Mouse (Mus musculus) heart, embryonic 15.5 days (tissue): ENCODE measurements at regions not wholly inside any gene's neighbourhood (a gene's known extent, or its start where the extent isn't known, plus 50 kb on each side); places are given as distances from the start of the nearest gene placed in this dataset.

Source experiments
- ATAC-seq: fragments of 200-750 bp; cut with Nextera tagmentation; replicated peaks from 2 replicates; pipeline ENCODE4 v1.8.0; 2017; ENCODE audit warnings: low read depth, moderate TSS enrichment; ENCODE audit not compliant: insufficient number of reproducible peaks, insufficient read depth, low FRiP score
- H3K27ac ChIP-seq: fragments of 300-500 bp; sonication (generic); 2 replicates; pipeline ENCODE4 v1.5.1; 2015; ENCODE audit warnings: mild to moderate bottlenecking, inconsistent platforms
- H3K27me3 ChIP-seq: fragments of 300-500 bp; sonication (generic); 2 replicates; pipeline ENCODE4 v1.6.1; 2015; ENCODE audit warnings: inconsistent platforms
- H3K36me3 ChIP-seq: fragments of 300-500 bp; sonication (generic); 2 replicates; pipeline ENCODE4 v1.6.1; 2015; ENCODE audit warnings: mild to moderate bottlenecking, inconsistent platforms
- H3K4me1 ChIP-seq: fragments of 300-500 bp; sonication (generic); replicated peaks from 2 replicates; pipeline ENCODE4 v1.6.1; 2015; ENCODE audit warnings: inconsistent platforms
- H3K4me2 ChIP-seq: fragments of 300-500 bp; sonication (generic); 2 replicates; pipeline ENCODE4 v1.6.1; 2015; ENCODE audit warnings: inconsistent platforms, mild to moderate bottlenecking, moderate library complexity
- H3K4me3 ChIP-seq: fragments of 300-500 bp; sonication (generic); 2 replicates; pipeline ENCODE4 v1.5.1; 2015; ENCODE audit warnings: mild to moderate bottlenecking, inconsistent platforms
- H3K9ac ChIP-seq: fragments of 300-500 bp; sonication (generic); 2 replicates; pipeline ENCODE4 v1.6.1; 2015; ENCODE audit warnings: mild to moderate bottlenecking, inconsistent platforms
- H3K9me3 ChIP-seq: fragments of 300-500 bp; sonication (generic); replicated peaks from 2 replicates; pipeline ENCODE4 v1.6.1; 2016; ENCODE audit warnings: inconsistent platforms
- WGBS: fragments of 180-500 bp; shearing (Covaris S2); methylation state at CpG from one replicate; pipeline ENCODE4 v1.1.7; 2015; ENCODE audit warnings: mixed read lengths; 5-methylcytosine and 5-hydroxymethylcytosine counted together

DNA sequence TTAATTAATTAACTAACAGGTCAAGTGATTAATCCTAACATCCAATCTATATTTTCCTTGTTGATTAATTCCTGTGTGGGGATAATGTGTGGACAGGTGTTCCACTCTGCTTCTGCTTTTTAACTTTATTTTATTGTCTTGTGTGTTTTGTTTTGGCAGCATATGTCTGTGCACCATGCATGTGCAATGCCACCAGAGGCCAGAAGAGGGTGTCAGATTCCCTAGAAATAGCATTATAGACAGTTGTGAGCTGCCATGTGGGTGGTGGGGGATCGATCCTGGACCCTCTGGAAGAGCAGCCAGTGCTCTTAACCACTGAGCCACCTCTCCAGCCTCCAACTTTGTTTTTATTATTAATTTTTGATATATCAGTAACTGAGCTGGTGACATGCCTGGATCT lies 65.6 kb downstream of the En1 start:
- Histone ChIP-seq H3K4me2 (no peak overlapping the region), H3K9me3 (no peaks in the 10 kb centered on the region), H3K9ac (no peak overlapping the region), H3K4me1 (no peaks in the 10 kb centered on the region), H3K27ac (no peak overlapping the region), H3K27me3 (no peaks in the 10 kb centered on the region), H3K4me3 (no peak overlapping the region), H3K36me3 (no peaks in the 10 kb centered on the region)
- 73% methylated on average over 1 of the region's 1 CpGs for WGBS
- no peak for ATAC-seq

DNA sequence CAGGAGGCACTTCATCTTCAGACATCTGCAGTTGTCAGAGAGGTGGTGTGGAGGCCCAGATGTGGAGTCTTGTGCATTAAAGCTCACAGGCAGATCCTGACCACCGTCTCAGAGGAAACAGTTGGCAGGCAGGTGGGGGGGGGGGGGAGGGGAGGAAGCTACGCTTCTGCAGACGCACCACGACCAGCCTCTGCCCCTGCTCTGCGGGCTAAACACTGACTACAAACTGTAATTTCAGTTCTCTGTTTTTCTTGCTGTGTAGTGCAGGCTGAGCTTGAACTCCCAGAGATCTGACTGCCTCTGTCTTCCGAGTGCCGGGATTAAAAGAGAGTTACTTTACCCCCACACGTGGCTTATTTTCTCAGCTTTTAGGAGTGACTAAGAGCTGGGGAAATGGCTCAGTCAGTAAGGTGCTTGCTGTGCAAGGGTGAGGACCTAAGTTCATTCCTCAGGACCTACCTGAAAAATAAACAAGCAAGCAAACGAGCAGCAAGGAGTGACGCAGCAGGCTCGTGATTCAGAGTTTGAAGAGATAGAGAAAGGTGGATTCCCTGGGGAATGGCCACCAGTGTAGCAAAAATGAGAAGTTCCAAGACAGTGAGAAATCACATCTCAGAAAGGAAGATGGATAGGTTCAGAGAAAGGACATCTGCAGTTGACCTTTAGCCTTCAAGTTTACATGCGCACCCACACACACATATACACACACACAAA lies 81.5 kb downstream of the En1 start:
- Histone ChIP-seq H3K9me3 (no peaks in the 10 kb centered on the region), H3K27ac (no peak overlapping the region), H3K4me1 (no peaks in the 10 kb centered on the region), H3K36me3 (no peaks in the 10 kb centered on the region), H3K27me3 (peaks cover 5% of the 10 kb centered on the region; the same call in 1 of the 2 replicates), H3K9ac (no peak overlapping the region), H3K4me3 (no peak overlapping the region), H3K4me2 (no peak overlapping the region)
- no peak for ATAC-seq
- WGBS = 54% methylated on average over 12 of the region's 12 CpGs

DNA sequence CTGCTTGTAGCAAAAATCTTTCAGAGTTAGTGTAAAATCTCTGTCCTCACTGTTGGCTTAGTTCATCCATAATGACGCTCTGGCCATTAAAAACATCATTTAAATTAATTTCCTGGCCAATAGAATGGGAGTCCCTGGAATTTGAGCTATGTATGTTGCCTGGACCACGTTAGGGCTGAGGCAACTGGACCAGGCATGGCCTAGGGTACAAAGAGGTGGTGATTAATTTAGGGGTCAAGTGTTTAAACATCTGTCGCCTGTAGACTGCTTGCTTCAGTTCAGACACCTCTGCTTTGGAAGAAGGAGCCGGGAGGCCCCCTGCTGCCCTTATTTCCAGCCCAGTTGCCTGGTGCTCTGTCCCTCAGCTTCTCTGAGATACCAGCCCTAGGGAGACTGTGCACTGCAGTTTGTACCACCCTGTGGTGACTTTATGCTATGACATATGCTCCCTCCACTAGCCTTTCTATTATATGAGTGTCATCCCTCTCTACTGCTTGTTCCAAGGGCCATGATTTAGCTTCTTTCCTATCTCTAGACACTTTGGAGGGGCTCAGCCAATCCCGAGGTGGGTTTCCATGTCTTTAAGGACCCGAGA lies 83.5 kb downstream of the En1 start:
- ATAC-seq = 0 out of 2 replicates have a peak, but pooled peaks have one; percentile 10
- Histone ChIP-seq H3K36me3 (no peaks in the 10 kb centered on the region), H3K27ac (no peak overlapping the region), H3K9ac (no peak overlapping the region), H3K27me3 (peaks cover 5% of the 10 kb centered on the region; the same call in 1 of the 2 replicates), H3K9me3 (no peaks in the 10 kb centered on the region), H3K4me3 (no peak overlapping the region), H3K4me1 (no peaks in the 10 kb centered on the region), H3K4me2 (no peak overlapping the region)
- 44% methylated on average over 6 of the region's 6 CpGs for whole genome bisulfite sequencing

DNA sequence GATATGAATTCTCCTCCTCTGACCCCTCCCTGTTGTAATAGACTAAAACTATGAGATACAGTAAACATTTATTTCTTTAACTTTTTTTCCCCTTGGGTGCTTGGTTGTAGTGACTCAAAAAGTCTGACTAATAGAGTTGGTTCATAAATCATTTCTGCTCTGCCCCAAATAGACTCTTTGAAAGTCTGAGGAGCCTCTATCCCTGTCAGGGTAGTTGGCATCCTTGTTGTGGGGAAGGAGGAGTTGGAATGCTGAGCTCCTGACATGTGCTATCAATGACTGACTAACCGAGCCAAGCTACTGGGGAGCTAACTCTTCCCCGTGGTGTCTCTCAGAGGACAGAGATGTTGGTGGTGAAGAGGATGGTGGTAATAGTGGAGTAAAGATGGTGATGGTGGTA lies 89.4 kb downstream of the En1 start:
- H3K9me3 ChIP-seq = no peaks in the 10 kb centered on the region
- no peak overlapping the region for H3K4me2 ChIP-seq
- H3K36me3 ChIP-seq = no peaks in the 10 kb centered on the region
- peaks cover 5% of the 10 kb centered on the region; the same call in 1 of the 2 replicates for H3K27me3 ChIP-seq
- no peak for ATAC-seq
- 75% methylated on average over 2 of the region's 2 CpGs for WGBS
- no peak overlapping the region for H3K4me3 ChIP-seq
- H3K4me1 ChIP-seq = no peaks in the 10 kb centered on the region
- no peak overlapping the region for H3K9ac ChIP-seq
- no peak overlapping the region for H3K27ac ChIP-seq

DNA sequence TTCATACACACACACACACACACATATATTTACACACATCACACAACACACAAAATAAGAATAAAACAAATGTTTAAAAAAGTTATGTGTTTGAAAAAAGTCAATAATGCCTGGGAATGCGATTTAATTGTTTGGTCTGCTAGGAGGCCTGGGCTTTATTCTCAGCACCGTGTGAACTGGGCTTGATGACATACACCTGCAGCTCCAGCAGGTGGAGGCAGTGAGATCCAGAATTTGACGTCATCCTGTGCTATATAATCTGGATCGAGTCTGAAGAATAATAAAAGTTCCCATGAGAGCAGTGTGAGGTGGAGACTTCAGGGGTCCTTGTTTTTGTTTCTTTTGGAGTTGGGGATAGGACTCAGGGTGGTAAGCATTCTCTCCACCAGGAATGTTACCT lies 96.0 kb downstream of the En1 start:
- Histone ChIP-seq H3K36me3 (no peaks in the 10 kb centered on the region), H3K4me1 (no peaks in the 10 kb centered on the region), H3K9ac (no peak overlapping the region), H3K27ac (no peak overlapping the region), H3K4me2 (no peak overlapping the region), H3K9me3 (no peaks in the 10 kb centered on the region), H3K27me3 (no peaks in the 10 kb centered on the region), H3K4me3 (no peak overlapping the region)
- 74% methylated on average over 4 of the region's 4 CpGs for WGBS
- no peak for ATAC-seq

DNA sequence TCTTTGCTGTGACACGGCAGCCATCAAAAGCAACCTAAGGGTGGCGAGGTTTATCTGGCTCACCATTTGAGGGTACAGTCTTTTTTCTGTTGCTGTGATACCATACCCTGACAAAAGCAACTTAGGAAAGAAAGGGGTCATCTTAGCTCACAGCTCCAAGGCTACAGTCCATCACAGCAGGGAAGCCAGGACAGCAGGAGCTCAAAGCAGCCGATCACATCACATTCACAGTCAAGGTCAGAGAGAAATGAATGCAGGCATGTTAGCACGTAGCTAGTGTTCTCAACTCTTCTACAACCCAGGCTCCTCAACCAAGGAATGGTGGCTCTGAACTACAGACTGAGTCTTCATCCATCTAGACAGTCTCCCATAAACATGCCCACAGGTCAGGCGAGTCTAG lies 102.0 kb downstream of the En1 start:
- ATAC-seq = no peak
- H3K4me3 ChIP-seq = no peak overlapping the region
- H3K36me3 ChIP-seq = no peaks in the 10 kb centered on the region
- no peak overlapping the region for H3K9ac ChIP-seq
- no peaks in the 10 kb centered on the region for H3K9me3 ChIP-seq
- H3K4me1 ChIP-seq = no peaks in the 10 kb centered on the region
- H3K4me2 ChIP-seq = no peak overlapping the region
- no peak overlapping the region for H3K27ac ChIP-seq
- WGBS = 74% methylated on average over 5 of the region's 5 CpGs
- no peaks in the 10 kb centered on the region for H3K27me3 ChIP-seq

DNA sequence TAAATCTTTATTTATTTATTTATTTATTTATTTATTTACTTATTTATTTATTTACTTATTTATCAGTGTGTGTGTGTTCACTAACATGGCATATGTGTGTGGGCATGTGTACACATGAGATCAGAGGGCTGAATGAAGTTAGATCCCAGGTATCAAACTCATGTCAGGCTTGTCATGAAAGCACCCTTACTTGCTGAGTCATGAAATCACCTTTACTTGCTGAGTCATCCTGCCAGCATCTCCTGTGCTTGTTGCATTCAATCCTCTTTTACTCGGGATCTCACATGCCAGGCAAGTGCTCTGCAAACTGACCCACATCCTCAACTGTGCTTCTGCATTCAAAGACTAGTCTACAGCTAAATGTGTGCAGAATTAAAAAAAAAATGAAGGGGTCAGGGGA lies 103.8 kb downstream of the En1 start:
- Histone ChIP-seq H3K9ac (no peak overlapping the region), H3K4me3 (no peak overlapping the region), H3K4me1 (no peaks in the 10 kb centered on the region), H3K36me3 (no peaks in the 10 kb centered on the region), H3K9me3 (no peaks in the 10 kb centered on the region), H3K4me2 (no peak overlapping the region), H3K27me3 (no peaks in the 10 kb centered on the region), H3K27ac (no peak overlapping the region)
- 68% methylated on average over 1 of the region's 1 CpGs for WGBS
- ATAC-seq = no peak

DNA sequence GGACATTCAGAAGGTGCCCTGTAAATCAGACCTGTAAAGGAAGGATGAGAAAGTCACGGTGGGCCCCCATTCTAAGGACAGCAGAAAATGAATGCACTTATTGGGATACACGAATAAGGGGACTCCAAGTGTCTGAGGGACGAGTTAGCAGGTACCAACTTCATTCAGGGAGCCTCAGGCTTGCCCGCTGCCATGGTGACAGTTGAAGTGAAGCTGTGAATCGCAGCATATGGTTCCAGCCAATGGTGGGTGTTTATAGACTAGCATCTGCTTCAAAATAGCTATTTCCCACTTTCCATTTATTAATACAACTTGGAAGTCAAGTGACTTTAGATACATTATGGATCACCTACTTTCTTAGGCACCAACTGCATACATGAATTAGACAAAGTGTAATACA lies 106.3 kb downstream of the En1 start:
- Histone ChIP-seq H3K27ac (no peak overlapping the region), H3K4me2 (no peak overlapping the region), H3K9me3 (no peaks in the 10 kb centered on the region), H3K36me3 (no peaks in the 10 kb centered on the region), H3K4me1 (no peaks in the 10 kb centered on the region), H3K27me3 (no peaks in the 10 kb centered on the region), H3K9ac (no peak overlapping the region), H3K4me3 (no peak overlapping the region)
- no peak for ATAC-seq
- WGBS = 72% methylated on average over 5 of the region's 5 CpGs

DNA sequence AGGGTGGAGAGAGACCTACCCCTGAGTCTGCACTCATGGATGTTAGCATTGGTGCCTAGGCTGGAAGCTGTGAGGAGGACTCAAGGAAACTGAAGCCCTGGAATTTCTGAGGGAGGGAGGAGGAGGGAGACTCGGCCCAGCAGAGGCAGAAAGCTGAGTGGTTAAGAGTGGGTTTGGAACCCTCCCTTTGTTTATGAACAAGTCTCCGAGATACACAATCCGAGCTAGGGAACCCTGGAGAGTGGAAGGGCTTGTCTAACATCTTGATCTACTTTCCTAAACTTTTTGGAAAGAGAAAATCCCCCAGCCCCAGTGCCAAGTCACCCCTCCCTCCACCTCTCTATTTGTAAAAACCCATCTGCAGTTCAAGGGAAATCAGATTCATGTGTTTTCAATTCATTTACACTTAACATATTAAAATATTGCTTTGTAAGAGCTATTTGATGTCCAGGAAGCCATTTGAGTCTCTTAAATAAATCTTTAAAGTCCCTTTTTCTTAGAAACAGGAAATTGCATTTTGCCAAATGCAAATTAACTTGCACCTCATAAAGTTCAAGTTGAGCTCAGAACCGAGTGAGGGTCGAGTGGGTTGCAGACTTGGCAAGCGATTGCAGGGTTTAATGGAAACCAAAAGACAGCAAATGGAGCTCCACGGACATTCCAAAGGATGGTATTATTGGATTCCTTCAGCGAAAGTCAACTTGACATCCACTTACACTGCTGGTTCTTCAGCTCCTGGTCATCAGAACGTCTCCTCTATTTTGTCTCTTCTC lies 113.1 kb downstream of the En1 start:
- ATAC-seq = no peak
- Histone ChIP-seq H3K36me3 (no peaks in the 10 kb centered on the region), H3K9me3 (no peaks in the 10 kb centered on the region), H3K9ac (no peak overlapping the region), H3K27ac (no peak overlapping the region), H3K4me1 (no peaks in the 10 kb centered on the region), H3K4me3 (no peak overlapping the region), H3K4me2 (no peak overlapping the region), H3K27me3 (no peaks in the 10 kb centered on the region)
- 65% methylated on average over 9 of the region's 9 CpGs for WGBS

DNA sequence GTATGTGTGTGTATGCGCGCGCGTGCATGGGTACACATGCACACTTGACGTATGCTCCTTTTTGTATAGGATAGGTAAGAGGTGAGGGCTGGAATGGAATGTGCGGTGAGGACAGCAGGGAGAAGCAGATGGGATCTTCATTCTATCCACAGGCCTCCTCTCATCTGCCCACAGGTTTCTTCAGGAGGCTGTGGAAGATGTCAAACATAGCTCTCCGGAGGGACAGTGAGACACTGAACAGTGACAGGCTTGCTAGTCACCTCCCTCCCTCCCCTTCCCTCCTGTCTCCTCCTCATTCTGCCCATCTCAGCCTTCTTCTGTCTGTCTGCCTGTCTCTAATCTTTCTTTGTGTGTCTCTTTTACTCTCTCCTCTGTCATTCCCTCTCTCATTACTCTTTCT lies 124.6 kb downstream of the En1 start:
- no peaks in the 10 kb centered on the region for H3K9me3 ChIP-seq
- 84% methylated on average over 7 of the region's 7 CpGs for WGBS
- H3K27me3 ChIP-seq = no peaks in the 10 kb centered on the region
- no peak overlapping the region for H3K27ac ChIP-seq
- H3K4me2 ChIP-seq = no peak overlapping the region
- H3K4me3 ChIP-seq = no peak overlapping the region
- no peaks in the 10 kb centered on the region for H3K4me1 ChIP-seq
- ATAC-seq = no peak
- H3K9ac ChIP-seq = no peak overlapping the region
- no peaks in the 10 kb centered on the region for H3K36me3 ChIP-seq

DNA sequence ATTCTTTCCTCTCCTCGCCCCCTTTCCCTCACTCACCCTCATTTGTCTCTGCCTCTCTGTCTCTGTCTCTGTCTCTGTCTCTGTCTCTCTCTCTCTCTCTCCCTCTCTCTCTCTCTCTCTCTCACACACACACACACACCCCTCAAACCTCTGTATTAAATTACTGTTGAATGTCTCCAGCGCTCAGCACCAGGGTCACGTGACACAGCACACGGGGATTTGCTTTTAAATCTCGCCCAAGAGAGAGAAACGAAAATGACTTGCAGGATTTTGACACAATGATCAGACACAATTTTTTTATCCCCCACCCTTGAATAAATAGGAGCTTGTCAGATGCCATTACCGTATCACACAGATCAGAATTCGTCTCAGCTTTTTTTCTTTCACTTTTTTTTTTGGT lies 125.2 kb downstream of the En1 start:
- 67% methylated on average over 8 of the region's 8 CpGs for WGBS
- no peak overlapping the region for H3K9ac ChIP-seq
- no peaks in the 10 kb centered on the region for H3K9me3 ChIP-seq
- no peak for ATAC-seq
- no peak overlapping the region for H3K27ac ChIP-seq
- H3K27me3 ChIP-seq = no peaks in the 10 kb centered on the region
- H3K4me2 ChIP-seq = no peak overlapping the region
- no peaks in the 10 kb centered on the region for H3K36me3 ChIP-seq
- no peak overlapping the region for H3K4me3 ChIP-seq
- H3K4me1 ChIP-seq = no peaks in the 10 kb centered on the region
